Mouse (Mus musculus) neural tube, embryonic 14.5 days (tissue): Measurements from ENCODE around the gene Gprasp1. TPM values are rescaled to one million over a fixed set of nuclear protein-coding genes. Genes with fewer than 3 reads are reported as not detected.
"Not testable (repeated sequence)": the region's sequence is repeated elsewhere in the genome, so short reads cannot be mapped to it uniquely, and the experiment has no call there.

Source experiments
- ATAC-seq: fragments of 200-750 bp; cut with Nextera tagmentation; 2 replicates; pipeline ENCODE4 v1.8.0; 2017; ENCODE audit warnings: low read depth, mild to moderate bottlenecking, moderate TSS enrichment, moderate library complexity
- H3K27ac ChIP-seq: fragments of 300-500 bp; sonication (generic); 2 replicates; pipeline ENCODE4 v1.5.1; 2014; ENCODE audit warnings: low read depth, mild to moderate bottlenecking, control low read depth, low read length, moderate library complexity, mixed read lengths
- H3K27me3 ChIP-seq: fragments of 300-500 bp; sonication (generic); 2 replicates; pipeline ENCODE4 v1.6.1; 2014; ENCODE audit warnings: low read length; ENCODE audit not compliant: control insufficient read depth, insufficient read depth
- H3K36me3 ChIP-seq: fragments of 300-500 bp; sonication (generic); 2 replicates; pipeline ENCODE4 v1.6.1; 2014; ENCODE audit warnings: low read length, mixed read lengths; ENCODE audit not compliant: control insufficient read depth, insufficient read depth
- H3K4me1 ChIP-seq: fragments of 300-500 bp; sonication (generic); 2 replicates; pipeline ENCODE4 v1.6.1; 2014; ENCODE audit warnings: low read length; ENCODE audit not compliant: control insufficient read depth, insufficient read depth
- H3K4me2 ChIP-seq: fragments of 300-500 bp; sonication (generic); 2 replicates; pipeline ENCODE4 v1.6.1; 2014; ENCODE audit warnings: mild to moderate bottlenecking, low read depth, low read length, control low read depth
- H3K4me3 ChIP-seq: fragments of 300-500 bp; sonication (generic); 2 replicates; pipeline ENCODE4 v1.5.1; 2014; ENCODE audit warnings: low read depth, low read length, control low read depth, mixed read lengths
- H3K9ac ChIP-seq: fragments of 300-500 bp; sonication (generic); replicated peaks from 2 replicates; pipeline ENCODE4 v1.6.1; 2014; ENCODE audit warnings: low read depth, mild to moderate bottlenecking, control low read depth, low read length, mixed read lengths
- H3K9me3 ChIP-seq: fragments of 300-500 bp; sonication (generic); 2 replicates; pipeline ENCODE4 v1.6.1; 2016; ENCODE audit warnings: low read length; ENCODE audit not compliant: control insufficient read depth
- WGBS: fragments of 180-500 bp; shearing (Covaris S2); extraction: QIAGEN DNeasy Blood & Tissue Kit; methylation state at CpG from one replicate; pipeline ENCODE4 v1.1.7; 2014; 5-methylcytosine and 5-hydroxymethylcytosine counted together
- polyA plus RNA-seq: library from polyadenylated mRNA; unstranded; fragments of >200 nt; fragmentation: Nextera tagmentation; extraction: Ambion mirVana; gene quantifications from 2 replicates; pipeline ENCODE4 v1.2.1, GENCODE M21; 2014

Gprasp1 gene
- polyA plus RNA-seq, 1 experiment from 2014 or later, result 229 TPM

DNA sequence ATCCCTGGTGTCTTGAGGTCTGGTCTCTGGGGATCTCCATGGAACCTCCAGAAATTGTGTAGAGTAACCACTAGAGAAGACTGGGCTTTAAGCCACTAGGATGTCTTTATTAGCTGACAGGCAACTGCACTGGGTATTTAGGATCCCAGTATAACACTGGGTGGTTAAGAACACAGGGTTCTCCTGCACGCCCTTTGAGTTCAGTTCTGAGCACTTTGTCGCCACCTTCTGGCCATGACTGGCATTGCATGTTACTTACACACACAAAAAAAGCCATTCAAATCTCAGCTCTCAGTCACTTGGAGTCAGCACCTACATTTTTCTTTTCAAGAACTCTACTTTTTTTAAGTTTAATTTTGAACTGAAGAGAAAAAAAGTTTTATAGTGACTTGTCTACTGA, 10.3 kb downstream of the Gprasp1 start:
- Histone ChIP-seq H3K27ac (no peak overlapping the region), H3K9me3 (no peaks in the 10 kb centered on the region), H3K4me3 (no peak overlapping the region), H3K4me1 (no peaks in the 10 kb centered on the region), H3K27me3 (no peaks in the 10 kb centered on the region), H3K36me3 (no peaks in the 10 kb centered on the region), H3K4me2 (no peak overlapping the region), H3K9ac (no peak overlapping the region)
- WGBS, result 2% methylated on average over 2 of the region's 2 CpGs
- ATAC-seq, result peak; percentile 68

DNA sequence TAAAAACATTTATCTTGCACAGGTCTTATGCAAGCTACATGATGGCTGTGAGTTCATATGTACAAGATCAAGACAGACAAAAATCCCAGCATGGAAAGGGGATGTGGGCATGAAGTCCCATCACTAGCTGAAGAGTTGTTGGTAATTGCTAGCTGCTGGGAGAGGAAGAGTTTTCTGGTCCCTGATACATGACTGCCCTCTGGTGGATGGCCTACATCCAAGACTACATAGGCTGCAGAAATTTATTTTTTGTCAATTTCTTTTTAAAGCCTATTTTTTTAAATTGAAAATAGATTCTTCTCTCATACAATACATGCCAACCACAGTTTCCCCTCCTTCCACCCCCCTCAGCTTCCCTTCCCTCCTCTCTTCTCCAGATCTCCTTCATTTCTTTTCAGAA, 19.2 kb downstream of the Gprasp1 start:
- Histone ChIP-seq H3K27me3 (no peaks in the 10 kb centered on the region), H3K4me3 (no peak overlapping the region), H3K4me1 (no peaks in the 10 kb centered on the region), H3K27ac (no peak overlapping the region), H3K4me2 (no peak overlapping the region), H3K9me3 (no peaks in the 10 kb centered on the region), H3K9ac (no peak overlapping the region), H3K36me3 (no peaks in the 10 kb centered on the region)
- no peak for ATAC-seq

DNA sequence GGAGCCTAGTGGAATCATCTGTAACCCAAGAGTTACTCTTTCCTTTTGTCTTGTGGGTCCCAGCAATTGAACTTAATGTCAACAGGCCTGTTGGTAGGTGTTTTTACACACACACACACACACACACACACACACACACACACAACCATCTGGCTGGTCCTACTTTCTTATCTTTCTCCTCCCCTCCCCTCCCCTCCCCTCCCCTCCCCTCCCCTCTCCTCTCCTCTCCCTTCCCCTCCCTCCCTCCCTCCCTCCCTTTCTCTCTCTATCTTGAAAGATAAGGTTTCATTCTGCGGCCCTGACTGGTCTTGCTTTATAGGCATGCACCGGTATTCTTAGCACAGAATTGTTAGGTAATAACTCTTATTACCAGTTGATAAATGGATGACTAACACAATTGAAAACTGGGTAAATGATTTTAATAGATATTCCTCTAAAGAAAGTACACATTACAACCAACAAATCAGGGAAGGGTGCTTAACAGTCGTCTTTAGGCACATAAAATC, 25.6 kb downstream of the Gprasp1 start:
- WGBS, result 78% methylated on average over 2 of the region's 3 CpGs
- no peak overlapping the region for H3K27ac ChIP-seq
- H3K4me2 ChIP-seq, result no peak overlapping the region
- H3K27me3 ChIP-seq, result no peaks in the 10 kb centered on the region
- no peak for ATAC-seq
- H3K4me1 ChIP-seq, result no peaks in the 10 kb centered on the region
- H3K4me3 ChIP-seq, result no peak overlapping the region
- H3K36me3 ChIP-seq, result no peaks in the 10 kb centered on the region
- no peaks in the 10 kb centered on the region for H3K9me3 ChIP-seq
- H3K9ac ChIP-seq, result no peak overlapping the region

DNA sequence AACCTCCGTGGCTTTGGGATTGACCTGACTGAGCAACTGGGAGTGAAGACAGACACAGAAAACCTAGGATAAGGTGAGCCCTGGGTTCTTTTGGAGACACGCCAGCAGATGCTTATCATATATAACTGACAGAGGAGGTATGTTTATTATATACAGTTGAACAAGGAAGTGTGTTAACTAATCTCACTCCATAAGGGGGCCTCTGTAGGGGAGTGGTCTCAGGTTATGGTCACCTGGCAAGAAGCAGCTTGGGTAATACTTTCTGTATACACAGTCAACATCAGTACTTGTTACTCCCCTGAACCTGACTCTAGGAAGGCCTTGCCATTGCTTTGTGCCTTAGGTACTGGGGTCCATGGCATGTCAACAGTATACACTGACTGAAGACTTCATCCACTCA, 26.0 kb downstream of the Gprasp1 start:
- Histone ChIP-seq H3K27ac (no peak overlapping the region), H3K9me3 (no peaks in the 10 kb centered on the region), H3K4me3 (no peak overlapping the region), H3K4me2 (no peak overlapping the region), H3K9ac (no peak overlapping the region), H3K36me3 (no peaks in the 10 kb centered on the region), H3K4me1 (no peaks in the 10 kb centered on the region), H3K27me3 (no peaks in the 10 kb centered on the region)
- ATAC-seq, result no peak
- 90% methylated on average over 2 of the region's 2 CpGs for WGBS

DNA sequence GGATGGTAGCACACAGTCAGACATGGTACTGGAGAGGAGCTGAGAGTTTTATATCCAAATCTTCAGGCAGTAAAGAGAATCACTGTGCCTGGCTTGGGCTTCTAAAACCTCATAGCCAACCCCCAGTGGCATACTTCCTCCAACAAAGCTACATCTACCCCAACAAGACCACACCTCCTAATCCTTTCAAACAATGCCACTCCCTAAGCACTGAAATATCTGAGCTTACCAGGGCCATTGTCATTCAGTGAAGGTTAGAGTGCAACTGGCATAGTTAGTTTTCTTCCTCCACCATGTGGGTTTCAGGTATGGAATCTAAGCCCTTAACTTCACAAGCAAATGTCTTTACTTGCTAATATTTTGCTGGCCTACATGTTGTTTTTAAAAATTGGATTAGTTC, 49.0 kb downstream of the Gprasp1 start:
- Histone ChIP-seq H3K27me3 (no peaks in the 10 kb centered on the region), H3K36me3 (no peaks in the 10 kb centered on the region), H3K9ac (no peak overlapping the region), H3K9me3 (no peaks in the 10 kb centered on the region), H3K27ac (no peak overlapping the region), H3K4me2 (no peak overlapping the region), H3K4me3 (no peak overlapping the region), H3K4me1 (no peaks in the 10 kb centered on the region)
- no peak for ATAC-seq

DNA sequence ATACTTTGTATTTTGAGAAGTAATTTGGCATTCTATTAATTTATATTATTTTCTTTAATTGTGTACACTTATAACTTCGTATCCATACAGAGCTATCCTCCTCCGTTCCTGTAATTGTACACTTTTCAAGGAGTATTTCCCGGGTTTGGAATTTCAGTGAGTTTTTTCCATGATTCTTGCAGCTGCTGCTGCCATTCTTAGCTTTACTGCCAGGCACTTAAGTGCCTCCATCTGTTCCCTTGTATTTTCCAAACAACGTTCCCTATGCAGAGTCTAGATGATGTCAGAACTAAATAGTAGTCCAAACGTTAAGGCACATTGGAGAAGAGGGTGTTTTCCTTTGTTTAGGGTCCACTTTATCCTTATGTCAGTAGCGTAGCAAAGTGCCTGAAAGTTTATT, 49.8 kb downstream of the Gprasp1 start:
- 75% methylated on average over 6 of the region's 6 CpGs for WGBS
- no peak overlapping the region for H3K4me2 ChIP-seq
- H3K27ac ChIP-seq, result no peak overlapping the region
- no peaks in the 10 kb centered on the region for H3K36me3 ChIP-seq
- no peak overlapping the region for H3K9ac ChIP-seq
- H3K4me3 ChIP-seq, result no peak overlapping the region
- ATAC-seq, result no peak
- no peaks in the 10 kb centered on the region for H3K27me3 ChIP-seq
- H3K9me3 ChIP-seq, result no peaks in the 10 kb centered on the region
- H3K4me1 ChIP-seq, result no peaks in the 10 kb centered on the region

DNA sequence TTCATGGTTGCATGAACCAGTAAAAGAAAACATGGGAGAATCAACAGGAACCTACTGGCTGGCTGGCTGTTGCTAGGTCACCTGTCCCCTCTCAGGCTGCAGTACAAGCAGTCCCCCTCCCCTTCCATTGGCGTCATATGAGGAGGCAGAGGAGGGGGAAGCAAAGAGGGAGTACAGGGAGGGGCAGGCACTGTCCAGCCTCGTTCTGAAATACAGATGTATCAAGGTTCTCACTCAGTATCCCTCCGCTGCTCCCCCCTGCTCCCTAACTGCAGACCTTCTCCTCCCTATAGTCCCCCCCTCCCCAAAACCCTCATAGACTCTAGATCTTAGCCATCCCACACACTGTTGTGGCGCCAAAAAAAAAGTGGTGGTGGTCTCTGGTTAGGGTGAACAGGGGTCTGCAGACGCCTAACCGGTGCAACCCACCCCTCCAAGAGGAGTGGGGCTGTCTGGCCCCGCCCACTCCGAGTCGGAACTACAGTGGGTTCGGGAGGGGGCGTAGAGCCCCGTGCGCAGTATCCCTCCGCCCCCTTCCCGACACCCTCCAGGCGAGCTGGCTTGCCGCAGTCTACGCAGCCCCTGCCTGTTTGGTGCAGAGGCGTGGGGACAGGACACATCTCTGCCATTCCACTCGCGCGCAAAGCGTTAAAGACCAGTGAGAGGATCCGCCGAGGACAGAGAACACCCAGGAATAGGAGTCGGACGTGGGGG, 53.2 kb downstream of the Gprasp1 start:
- 17% methylated on average over 24 of the region's 27 CpGs for WGBS
- H3K36me3 ChIP-seq, H3K9me3 ChIP-seq, H3K4me1 ChIP-seq, H3K27me3 ChIP-seq: not testable (repeated sequence)
- peak overlapping the region; percentile 79 for H3K27ac ChIP-seq
- ATAC-seq, result peak; percentile 93
- H3K4me3 ChIP-seq, result peak overlapping the region; percentile 52
- peak overlapping the region; percentile 63 for H3K9ac ChIP-seq
- peak overlapping the region; percentile 20; the same call in 1 of the 2 replicates for H3K4me2 ChIP-seq

DNA sequence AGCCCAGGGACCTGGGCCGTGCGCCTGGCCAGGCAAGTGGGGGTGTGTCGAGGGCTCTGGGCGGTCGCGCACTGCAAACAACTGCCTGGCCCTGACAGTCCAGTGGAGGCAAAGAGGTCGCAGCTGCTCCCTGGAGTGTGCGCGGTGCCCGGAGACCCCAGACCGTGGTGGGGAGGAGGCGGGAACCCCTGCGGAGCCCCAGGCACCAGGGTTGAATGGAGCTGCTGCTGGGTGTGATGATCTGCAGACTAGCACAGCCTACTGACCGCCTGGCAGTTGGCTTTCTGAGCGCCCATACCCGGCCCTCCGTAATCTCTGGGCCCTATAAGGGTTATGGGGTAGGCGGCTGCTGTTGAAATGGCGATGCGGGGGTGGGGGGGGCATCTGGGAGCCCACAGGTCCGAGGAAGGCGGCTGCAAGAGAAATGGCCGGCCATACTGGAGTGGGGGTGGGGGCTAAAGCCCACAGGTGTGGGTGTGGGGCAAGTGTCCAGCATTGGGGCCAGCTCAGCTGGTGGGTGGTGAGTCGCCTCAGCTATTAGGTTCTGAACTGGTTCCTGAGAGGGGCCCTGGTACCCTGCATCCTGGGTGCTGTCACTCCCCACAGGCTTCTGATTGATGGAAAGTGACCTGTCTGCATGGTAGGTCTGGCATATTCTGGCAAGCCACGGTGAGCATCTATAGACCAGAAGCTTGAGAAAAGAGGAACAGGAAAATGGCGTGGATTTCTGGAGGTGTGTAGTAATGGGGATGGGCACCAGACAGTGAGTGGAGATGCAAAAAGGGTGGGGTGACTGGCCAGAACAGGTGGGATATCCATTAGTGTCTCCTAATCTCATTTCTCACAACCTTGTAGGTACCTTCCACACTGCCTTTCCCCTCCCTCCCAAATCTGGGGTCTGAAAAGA, 54.0 kb downstream of the Gprasp1 start:
- WGBS, result 11% methylated on average over 18 of the region's 26 CpGs
- not testable (repeated sequence) for H3K9me3 ChIP-seq, H3K27me3 ChIP-seq, H3K4me1 ChIP-seq, H3K36me3 ChIP-seq
- peak overlapping the region; percentile 79 for H3K27ac ChIP-seq
- H3K9ac ChIP-seq, result peak overlapping the region; percentile 63
- H3K4me2 ChIP-seq, result peak overlapping the region; percentile 43
- ATAC-seq, result peak; percentile 11
- H3K4me3 ChIP-seq, result peak overlapping the region; percentile 52

DNA sequence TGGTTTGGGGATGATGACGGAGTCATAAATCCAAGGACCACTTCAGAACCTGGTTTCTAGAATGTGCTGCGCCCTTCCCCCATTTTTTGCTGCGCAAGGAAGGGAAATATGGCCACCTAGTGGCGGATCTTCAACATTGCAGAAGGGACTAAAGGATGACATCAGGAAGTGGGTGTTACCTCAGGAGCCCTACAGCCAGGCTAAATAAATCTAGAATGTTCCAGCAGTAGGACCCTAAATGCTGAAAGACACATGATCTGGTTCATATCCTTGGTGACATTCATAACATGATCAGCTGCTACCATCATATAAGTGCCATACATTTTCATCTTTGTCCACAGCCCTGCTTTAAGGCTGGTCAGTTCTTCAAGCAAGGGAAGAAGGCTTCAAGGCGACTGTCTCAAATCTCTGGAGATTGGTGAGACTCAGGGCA, 54.7 kb downstream of the Gprasp1 start, which contains the start of gene Bhlhb9:
Gene Bhlhb9, plus strand, starts transcription at position 383 of the 433 bp plus-strand sequence.
- not testable (repeated sequence) for H3K36me3 ChIP-seq, H3K9me3 ChIP-seq, H3K4me1 ChIP-seq, H3K27me3 ChIP-seq
- peak within 1 kb of the TSS; percentile 63 for H3K9ac ChIP-seq
- 0% methylated on average over 3 of the region's 5 CpGs for WGBS
- H3K4me2 ChIP-seq, result peak within 1 kb of the TSS; percentile 43
- peak; percentile 1; the same call in 1 of the 2 replicates for ATAC-seq
- H3K27ac ChIP-seq, result peak within 1 kb of the TSS; percentile 79
- peak within 1 kb of the TSS; percentile 52 for H3K4me3 ChIP-seq
